Mouse (Mus musculus): ENCODE data around the gene Slc4a8. TPM values are rescaled to one million over a fixed set of nuclear protein-coding genes. Genes with fewer than 3 reads are reported as not detected.
A peak's percentile ranks its signal among the peaks of the same experiment; 100 is the strongest.

Slc4a8 gene
- polyA plus RNA-seq, 1 experiment from 2014 or later = 1.2 TPM

GRCm38 (mm10) chr15:100743238-100743637, 18.3 kb upstream of the Slc4a8 start:
- Histone ChIP-seq H3K4me1 (replicated peaks) (peaks cover 14% of the 10 kb centered on the region), H3K36me3 (no peaks in the 10 kb centered on the region), H3K27ac (ENCODE audit: poor library complexity, severe bottlenecking) (no peak overlapping the region), H3K4me2 (no peak overlapping the region), H3K27me3 (replicated peaks) (no peaks in the 10 kb centered on the region), H3K9me3 (replicated peaks) (no peaks in the 10 kb centered on the region), H3K9ac (no peak overlapping the region), H3K4me3 (no peak overlapping the region)
- WGBS = 89% methylated on average over 6 of the region's 6 CpGs
- no peak for ATAC-seq (ENCODE audit: insufficient number of reproducible peaks, low FRiP score)

GRCm38 (mm10) chr15:100746478-100747120, 14.9 kb upstream of the Slc4a8 start:
- H3K4me3 ChIP-seq = peak overlapping the region; percentile 47
- no peak for ATAC-seq (ENCODE audit: insufficient number of reproducible peaks, low FRiP score)
- 26% methylated on average over 6 of the region's 6 CpGs for WGBS

GRCm38 (mm10) chr15:100747121-100747963, 14.2 kb upstream of the Slc4a8 start:
- Histone ChIP-seq H3K4me3 (peak overlapping the region; percentile 47), H3K4me1 (replicated peaks) (peaks cover 10% of the 10 kb centered on the region), H3K36me3 (no peaks in the 10 kb centered on the region), H3K9ac (no peak overlapping the region; the same call in 1 of the 2 replicates), H3K4me2 (peak overlapping the region; percentile 83), H3K27ac (ENCODE audit: poor library complexity, severe bottlenecking) (no peak overlapping the region), H3K9me3 (replicated peaks) (no peaks in the 10 kb centered on the region), H3K27me3 (replicated peaks) (no peaks in the 10 kb centered on the region)
- 2% methylated on average over 16 of the region's 27 CpGs for WGBS
- ATAC-seq (ENCODE audit: insufficient number of reproducible peaks, low FRiP score) = peak; percentile 93

More at GRCm38 (mm10) chr15:100746478-100747120, 14.9 kb upstream of the Slc4a8 start:
- no peaks in the 10 kb centered on the region for H3K9me3 ChIP-seq (replicated peaks)
- H3K9ac ChIP-seq = no peak overlapping the region
- H3K4me1 ChIP-seq (replicated peaks) = peaks cover 10% of the 10 kb centered on the region
- peak overlapping the region; percentile 83 for H3K4me2 ChIP-seq
- no peaks in the 10 kb centered on the region for H3K36me3 ChIP-seq
- 0 out of 2 replicates have a peak overlapping the region, but pooled peaks have one; percentile 27 for H3K27ac ChIP-seq (ENCODE audit: poor library complexity, severe bottlenecking)
- no peaks in the 10 kb centered on the region for H3K27me3 ChIP-seq (replicated peaks)

GRCm38 (mm10) chr15:100748584-100748983, 13.0 kb upstream of the Slc4a8 start:
- Histone ChIP-seq H3K4me1 (replicated peaks) (peaks cover 10% of the 10 kb centered on the region), H3K9ac (no peak overlapping the region), H3K4me3 (no peak overlapping the region), H3K27ac (ENCODE audit: poor library complexity, severe bottlenecking) (no peak overlapping the region), H3K27me3 (replicated peaks) (peaks cover 10% of the 10 kb centered on the region; the same call in 1 of the 2 replicates), H3K4me2 (no peak overlapping the region), H3K36me3 (no peaks in the 10 kb centered on the region), H3K9me3 (replicated peaks) (no peaks in the 10 kb centered on the region)
- 80% methylated on average over 3 of the region's 3 CpGs for WGBS
- ATAC-seq (ENCODE audit: insufficient number of reproducible peaks, low FRiP score) = no peak

- Histone ChIP-seq H3K27ac (ENCODE audit: poor library complexity, severe bottlenecking) (no peak overlapping the region), H3K9me3 (replicated peaks) (no peaks in the 10 kb centered on the region), H3K36me3 (no peaks in the 10 kb centered on the region), H3K4me1 (replicated peaks) (peaks cover 17% of the 10 kb centered on the region), H3K4me2 (no peak overlapping the region), H3K4me3 (no peak overlapping the region), H3K9ac (no peak overlapping the region), H3K27me3 (replicated peaks) (peaks cover 18% of the 10 kb centered on the region; the same call in 1 of the 2 replicates)
- no peak for ATAC-seq (ENCODE audit: insufficient number of reproducible peaks, low FRiP score)
- WGBS = 65% methylated on average over 10 of the region's 10 CpGs
These were observed 11.6 kb upstream of the Slc4a8 start for GRCm38 (mm10) chr15:100749751-100750538.

GRCm38 (mm10) chr15:100752439-100752838, 9.1 kb upstream of the Slc4a8 start:
- Histone ChIP-seq H3K27ac (ENCODE audit: poor library complexity, severe bottlenecking) (no peak overlapping the region), H3K27me3 (replicated peaks) (peaks cover 27% of the 10 kb centered on the region), H3K9me3 (replicated peaks) (no peaks in the 10 kb centered on the region), H3K4me2 (no peak overlapping the region), H3K9ac (no peak overlapping the region), H3K4me3 (no peak overlapping the region), H3K4me1 (replicated peaks) (peaks cover 18% of the 10 kb centered on the region), H3K36me3 (no peaks in the 10 kb centered on the region)
- 52% methylated on average over 2 of the region's 2 CpGs for WGBS
- ATAC-seq (ENCODE audit: insufficient number of reproducible peaks, low FRiP score) = no peak

- Histone ChIP-seq H3K27me3 (replicated peaks) (peaks cover 27% of the 10 kb centered on the region), H3K36me3 (no peaks in the 10 kb centered on the region), H3K27ac (ENCODE audit: poor library complexity, severe bottlenecking) (no peak overlapping the region), H3K4me2 (no peak overlapping the region), H3K9ac (no peak overlapping the region), H3K9me3 (replicated peaks) (no peaks in the 10 kb centered on the region), H3K4me3 (no peak overlapping the region), H3K4me1 (replicated peaks) (peaks cover 12% of the 10 kb centered on the region)
- no peak for ATAC-seq (ENCODE audit: insufficient number of reproducible peaks, low FRiP score)
- 68% methylated on average over 5 of the region's 5 CpGs for WGBS
These were observed 8.5 kb upstream of the Slc4a8 start for GRCm38 (mm10) chr15:100753045-100753444.

GRCm38 (mm10) chr15:100754041-100754440, 7.5 kb upstream of the Slc4a8 start:
- H3K4me3 ChIP-seq = no peak overlapping the region
- no peak overlapping the region for H3K27ac ChIP-seq (ENCODE audit: poor library complexity, severe bottlenecking)
- no peaks in the 10 kb centered on the region for H3K9me3 ChIP-seq (replicated peaks)
- H3K36me3 ChIP-seq = no peaks in the 10 kb centered on the region
- no peak overlapping the region for H3K4me2 ChIP-seq
- H3K4me1 ChIP-seq (replicated peaks) = peaks cover 12% of the 10 kb centered on the region
- peaks cover 33% of the 10 kb centered on the region for H3K27me3 ChIP-seq (replicated peaks)
- H3K9ac ChIP-seq = no peak overlapping the region
- 34% methylated on average over 7 of the region's 7 CpGs for WGBS
- no peak for ATAC-seq (ENCODE audit: insufficient number of reproducible peaks, low FRiP score)

- WGBS = 12% methylated on average over 11 of the region's 11 CpGs
- Histone ChIP-seq H3K36me3 (no peaks in the 10 kb centered on the region), H3K9me3 (replicated peaks) (no peaks in the 10 kb centered on the region), H3K27me3 (replicated peaks) (peaks cover 36% of the 10 kb centered on the region), H3K27ac (ENCODE audit: poor library complexity, severe bottlenecking) (no peak overlapping the region), H3K4me2 (peak overlapping the region; percentile 53), H3K4me1 (replicated peaks) (peaks cover 12% of the 10 kb centered on the region), H3K9ac (no peak overlapping the region), H3K4me3 (0 out of 2 replicates have a peak overlapping the region, but pooled peaks have one; percentile 5)
- ATAC-seq (ENCODE audit: insufficient number of reproducible peaks, low FRiP score) = no peak
These were observed 6.6 kb upstream of the Slc4a8 start for GRCm38 (mm10) chr15:100754805-100755497.

- H3K4me1 ChIP-seq (replicated peaks) = peaks cover 12% of the 10 kb centered on the region
- ATAC-seq (ENCODE audit: insufficient number of reproducible peaks, low FRiP score) = no peak
- no peaks in the 10 kb centered on the region for H3K9me3 ChIP-seq (replicated peaks)
- no peak overlapping the region for H3K27ac ChIP-seq (ENCODE audit: poor library complexity, severe bottlenecking)
- H3K36me3 ChIP-seq = no peaks in the 10 kb centered on the region
- peak overlapping the region; percentile 53 for H3K4me2 ChIP-seq
- no peak overlapping the region for H3K9ac ChIP-seq
- peaks cover 37% of the 10 kb centered on the region for H3K27me3 ChIP-seq (replicated peaks)
- no peak overlapping the region for H3K4me3 ChIP-seq
- WGBS = 49% methylated on average over 6 of the region's 8 CpGs
These were observed 6.1 kb upstream of the Slc4a8 start for GRCm38 (mm10) chr15:100755498-100755859.

Measured in heart, embryonic 12.5 days (tissue).